In genomic region chr2:74733317-74733661, GRCm38 (mm10) we compare ENCODE assay signal across 14 mouse cellular contexts. TPM values are rescaled to one million over a fixed set of nuclear protein-coding genes. Genes with fewer than 3 reads are reported as not detected.
A peak's percentile ranks its signal among the peaks of the same experiment; 100 is the strongest.
DNase-seq lines count a peak whose midpoint lies in the region; ATAC-seq and TF ChIP-seq lines count a peak whose summit lies in the region.
"Had no signal": no experiment of that assay in that cellular context is flagged by ENCODE, and none has a peak within 500 bp of the region (broad histone marks: within the 10 kb centered on the region; RNA-seq: fewer than 3 reads in every experiment).

No protein-coding gene starts in this region.

- H3K4me2 ChIP-seq in liver, embryonic 11.5 days = peak overlapping the region; percentile 24
- no peak overlapping the region for H3K4me2 ChIP-seq in liver, embryonic 12.5 days
- peak overlapping the region; percentile 46 for H3K4me2 ChIP-seq in embryonic facial prominence, embryonic 14.5 days (ENCODE audit: low read depth, low read length)
- H3K4me2 ChIP-seq in intestine, embryonic 15.5 days (replicated peaks) = peak overlapping the region; percentile 60
- peak overlapping the region; percentile 58 for H3K4me2 ChIP-seq in neural tube, embryonic 15.5 days
- H3K4me2 ChIP-seq in lung, postnatal 0 days (replicated peaks; ENCODE audit: low read depth, low read length) = no peak overlapping the region
- H3K4me2 ChIP-seq: embryonic facial prominence, embryonic 12.5 days had no signal

- 1% methylated on average over 16 of the region's 16 CpGs for WGBS in liver, embryonic 11.5 days
- under 1% methylated on average over 16 of the region's 16 CpGs for WGBS in liver, embryonic 12.5 days (ENCODE audit: insufficient replicate concordance)
- 1% methylated on average over 16 of the region's 16 CpGs for WGBS in embryonic facial prominence, embryonic 14.5 days
- 4% methylated on average over 16 of the region's 16 CpGs for WGBS in intestine, embryonic 15.5 days
- WGBS in neural tube, embryonic 15.5 days = under 1% methylated on average over 16 of the region's 16 CpGs
- WGBS in lung, postnatal 0 days = 3% methylated on average over 16 of the region's 16 CpGs

- no peaks in the 10 kb centered on the region for H3K9me3 ChIP-seq in liver, embryonic 11.5 days (ENCODE audit: control insufficient read depth, low read length)
- no peaks in the 10 kb centered on the region for H3K9me3 ChIP-seq in liver, embryonic 12.5 days (replicated peaks)
- H3K9me3 ChIP-seq in embryonic facial prominence, embryonic 14.5 days (ENCODE audit: control insufficient read depth, low read length) = no peaks in the 10 kb centered on the region
- H3K9me3 ChIP-seq in intestine, embryonic 15.5 days = no peaks in the 10 kb centered on the region
- H3K9me3 ChIP-seq in neural tube, embryonic 15.5 days (replicated peaks) = no peaks in the 10 kb centered on the region
- H3K9me3 ChIP-seq in lung, postnatal 0 days (ENCODE audit: low read length) = no peaks in the 10 kb centered on the region
- H3K9me3 ChIP-seq: embryonic facial prominence, embryonic 12.5 days had no signal

- no peak for TF ChIP-seq CTCF in lung, postnatal 0 days (IDR thresholded peaks at IDR 0.05)

- H3K4me1 ChIP-seq in liver, embryonic 11.5 days (replicated peaks; ENCODE audit: control insufficient read depth, insufficient read depth, low read length) = no peaks in the 10 kb centered on the region; the same call in 1 of the 2 replicates
- H3K4me1 ChIP-seq in liver, embryonic 12.5 days = no peaks in the 10 kb centered on the region
- H3K4me1 ChIP-seq in embryonic facial prominence, embryonic 14.5 days (ENCODE audit: control insufficient read depth, insufficient read depth, low read length) = no peaks in the 10 kb centered on the region; the same call in 1 of the 2 replicates
- peaks cover 2% of the 10 kb centered on the region; the same call in 1 of the 2 replicates for H3K4me1 ChIP-seq in intestine, embryonic 15.5 days (replicated peaks)
- peaks cover 92% of the 10 kb centered on the region for H3K4me1 ChIP-seq in neural tube, embryonic 15.5 days
- no peaks in the 10 kb centered on the region for H3K4me1 ChIP-seq in lung, postnatal 0 days (ENCODE audit: insufficient read depth, low read depth, low read length)
- H3K4me1 ChIP-seq: embryonic facial prominence, embryonic 12.5 days had no signal

- DNase-seq in liver, embryonic 11.5 days (ENCODE audit: low spot score) = peak; percentile 35
- no peak for DNase-seq in embryonic facial prominence, embryonic 14.5 days (ENCODE audit: low spot score)
- DNase-seq in lung, postnatal 0 days (ENCODE audit: low spot score) = no peak
- no peak for DNase-seq in frontal cortex, adult 2 months (ENCODE audit: extremely low spot score in 1 of 2, low spot score in 1 of 2)
- DNase-seq in frontal cortex, postnatal 14 days (ENCODE audit: low spot score in 2 of 2) = no peak
- DNase-seq: heart, postnatal 10 days; lung, postnatal 36 days; thymus, postnatal 36 days had no signal

- H3K36me3 ChIP-seq in liver, embryonic 11.5 days (ENCODE audit: control insufficient read depth, insufficient read depth, low read length) = no peaks in the 10 kb centered on the region
- H3K36me3 ChIP-seq in liver, embryonic 12.5 days = no peaks in the 10 kb centered on the region
- no peaks in the 10 kb centered on the region for H3K36me3 ChIP-seq in embryonic facial prominence, embryonic 14.5 days (ENCODE audit: control insufficient read depth, insufficient read depth, low read length)
- H3K36me3 ChIP-seq in intestine, embryonic 15.5 days = no peaks in the 10 kb centered on the region
- H3K36me3 ChIP-seq in neural tube, embryonic 15.5 days = no peaks in the 10 kb centered on the region
- H3K36me3 ChIP-seq in lung, postnatal 0 days (ENCODE audit: insufficient read depth, low read length) = no peaks in the 10 kb centered on the region
- H3K36me3 ChIP-seq: embryonic facial prominence, embryonic 12.5 days had no signal

- peaks cover 98% of the 10 kb centered on the region for H3K27me3 ChIP-seq in liver, embryonic 11.5 days (replicated peaks; ENCODE audit: control insufficient read depth, insufficient read depth, low read length)
- H3K27me3 ChIP-seq in liver, embryonic 12.5 days (replicated peaks) = peaks cover 98% of the 10 kb centered on the region
- H3K27me3 ChIP-seq in embryonic facial prominence, embryonic 14.5 days (replicated peaks; ENCODE audit: control insufficient read depth, insufficient read depth, low read length) = peaks cover 97% of the 10 kb centered on the region
- peaks cover 70% of the 10 kb centered on the region for H3K27me3 ChIP-seq in intestine, embryonic 15.5 days (replicated peaks)
- no peaks in the 10 kb centered on the region for H3K27me3 ChIP-seq in neural tube, embryonic 15.5 days (replicated peaks)
- H3K27me3 ChIP-seq in lung, postnatal 0 days (replicated peaks; ENCODE audit: insufficient read depth, low read length) = peaks cover 90% of the 10 kb centered on the region

- no peak overlapping the region for H3K4me3 ChIP-seq in liver, embryonic 11.5 days (ENCODE audit: low read depth, low read length)
- no peak overlapping the region for H3K4me3 ChIP-seq in liver, embryonic 12.5 days
- peak overlapping the region; percentile 28 for H3K4me3 ChIP-seq in embryonic facial prominence, embryonic 14.5 days (ENCODE audit: low read depth, low read length)
- peak overlapping the region; percentile 31 for H3K4me3 ChIP-seq in intestine, embryonic 15.5 days (replicated peaks)
- peak overlapping the region; percentile 30; the same call in 1 of the 2 replicates for H3K4me3 ChIP-seq in neural tube, embryonic 15.5 days (replicated peaks)
- H3K4me3 ChIP-seq in lung, postnatal 0 days (ENCODE audit: low read depth, low read length) = no peak overlapping the region
- H3K4me3 ChIP-seq: embryonic facial prominence, embryonic 12.5 days; layer of hippocampus, adult 2 months had no signal

- H3K9ac ChIP-seq in liver, embryonic 11.5 days (ENCODE audit: low read depth, low read length) = no peak overlapping the region
- no peak overlapping the region for H3K9ac ChIP-seq in liver, embryonic 12.5 days
- H3K9ac ChIP-seq in embryonic facial prominence, embryonic 14.5 days (ENCODE audit: low read depth, low read length) = peak overlapping the region; percentile 19; the same call in 1 of the 2 replicates
- H3K9ac ChIP-seq in intestine, embryonic 15.5 days = no peak overlapping the region
- no peak overlapping the region for H3K9ac ChIP-seq in neural tube, embryonic 15.5 days (replicated peaks)
- H3K9ac ChIP-seq in lung, postnatal 0 days (replicated peaks; ENCODE audit: low read depth) = no peak overlapping the region
- H3K9ac ChIP-seq: embryonic facial prominence, embryonic 12.5 days had no signal

- H3K27ac ChIP-seq in liver, embryonic 11.5 days (ENCODE audit: low read depth, low read length) = no peak overlapping the region
- no peak overlapping the region for H3K27ac ChIP-seq in liver, embryonic 12.5 days
- H3K27ac ChIP-seq in embryonic facial prominence, embryonic 14.5 days (replicated peaks; ENCODE audit: low read depth, low read length) = no peak overlapping the region; the same call in 1 of the 2 replicates
- H3K27ac ChIP-seq in intestine, embryonic 15.5 days = 0 out of 2 replicates have a peak overlapping the region, but pooled peaks have one; percentile 2
- H3K27ac ChIP-seq in neural tube, embryonic 15.5 days (replicated peaks) = peak overlapping the region; percentile 91
- no peak overlapping the region for H3K27ac ChIP-seq in lung, postnatal 0 days (ENCODE audit: low read length)
- H3K27ac ChIP-seq: embryonic facial prominence, embryonic 12.5 days; layer of hippocampus, adult 2 months had no signal

- no peak for ATAC-seq in liver, embryonic 11.5 days (replicated peaks; ENCODE audit: low FRiP score)
- ATAC-seq in liver, embryonic 12.5 days = no peak
- no peak for ATAC-seq in embryonic facial prominence, embryonic 14.5 days (ENCODE audit: low read depth)
- peak; percentile 23 for ATAC-seq in intestine, embryonic 15.5 days
- ATAC-seq in neural tube, embryonic 15.5 days (ENCODE audit: low FRiP score) = no peak
- no peak for ATAC-seq in lung, postnatal 0 days

- no peak for TF ChIP-seq EP300 in lung, postnatal 0 days (IDR thresholded peaks at IDR 0.05)

RNA-seq across cellular contexts. Expression of gene Gm28230, which starts 6.8 kb away (rescaled TPM):
- polyA plus RNA-seq in liver, embryonic 11.5 days (2014; fragmentation: Nextera tagmentation; extraction: Ambion mirVana) = not detected in 2 replicates
- polyA plus RNA-seq in liver, embryonic 12.5 days (2016; fragmentation: Nextera tagmentation; extraction: Ambion mirVana) = not detected in 2 replicates
- 0.13 TPM in 1 of 2 replicates, not detected in the other for polyA plus RNA-seq in embryonic facial prominence, embryonic 14.5 days (2014; fragmentation: Nextera tagmentation; extraction: Ambion mirVana)
- polyA plus RNA-seq in intestine, embryonic 15.5 days (2015; fragmentation: Nextera tagmentation; extraction: Ambion mirVana) = 0.55 and 0.73 TPM in 2 replicates
- polyA plus RNA-seq in neural tube, embryonic 15.5 days (2015; fragmentation: Nextera tagmentation; extraction: Ambion mirVana) = 0.96 and 2.0 TPM in 2 replicates
- not detected in 2 replicates for polyA plus RNA-seq in lung, postnatal 0 days (2015; fragmentation: Nextera tagmentation; extraction: Ambion mirVana)
- 0.04 TPM in 1 of 2 replicates, not detected in the other for polyA plus RNA-seq in frontal cortex, adult 2 months (2012; rRNA removed)
- polyA plus RNA-seq: embryonic facial prominence, embryonic 12.5 days; liver, adult 2 months had no signal

RNA-seq across cellular contexts. Expression of gene Hoxd4, which starts 21.6 kb away (rescaled TPM):
- 0.14 and 0.18 TPM in 2 replicates for polyA plus RNA-seq in liver, embryonic 11.5 days (2014; fragmentation: Nextera tagmentation; extraction: Ambion mirVana)
- polyA plus RNA-seq in liver, embryonic 12.5 days (2016; fragmentation: Nextera tagmentation; extraction: Ambion mirVana) = not detected in 2 replicates
- 0.63 and 0.82 TPM in 2 replicates for polyA plus RNA-seq in embryonic facial prominence, embryonic 14.5 days (2014; fragmentation: Nextera tagmentation; extraction: Ambion mirVana)
- polyA plus RNA-seq in intestine, embryonic 15.5 days (2015; fragmentation: Nextera tagmentation; extraction: Ambion mirVana) = 1.2 and 1.6 TPM in 2 replicates
- 4.3 and 4.5 TPM in 2 replicates for polyA plus RNA-seq in neural tube, embryonic 15.5 days (2015; fragmentation: Nextera tagmentation; extraction: Ambion mirVana)
- polyA plus RNA-seq in lung, postnatal 0 days (2015; fragmentation: Nextera tagmentation; extraction: Ambion mirVana) = not detected in 2 replicates
- not detected in 2 replicates for polyA plus RNA-seq in frontal cortex, adult 2 months (2012; rRNA removed)

RNA-seq across cellular contexts. Expression of gene Hoxd3, which starts 21.6 kb away (rescaled TPM):
- 0.47 and 0.87 TPM in 2 replicates for polyA plus RNA-seq in liver, embryonic 11.5 days (2014; fragmentation: Nextera tagmentation; extraction: Ambion mirVana)
- polyA plus RNA-seq in liver, embryonic 12.5 days (2016; fragmentation: Nextera tagmentation; extraction: Ambion mirVana) = 0.18 and 0.30 TPM in 2 replicates
- polyA plus RNA-seq in embryonic facial prominence, embryonic 14.5 days (2014; fragmentation: Nextera tagmentation; extraction: Ambion mirVana) = 3.8 and 4.7 TPM in 2 replicates
- 18.8 and 19.2 TPM in 2 replicates for polyA plus RNA-seq in intestine, embryonic 15.5 days (2015; fragmentation: Nextera tagmentation; extraction: Ambion mirVana)
- 14.5 and 29.1 TPM in 2 replicates for polyA plus RNA-seq in neural tube, embryonic 15.5 days (2015; fragmentation: Nextera tagmentation; extraction: Ambion mirVana)
- not detected in 2 replicates for polyA plus RNA-seq in lung, postnatal 0 days (2015; fragmentation: Nextera tagmentation; extraction: Ambion mirVana)
- polyA plus RNA-seq in frontal cortex, adult 2 months (2012; rRNA removed) = not detected in 2 replicates
- polyA plus RNA-seq: liver, adult 2 months had no signal

RNA-seq across cellular contexts. Expression of gene Hoxd8, which starts 28.9 kb away (rescaled TPM):
- 0.82 and 1.2 TPM in 2 replicates for polyA plus RNA-seq in liver, embryonic 11.5 days (2014; fragmentation: Nextera tagmentation; extraction: Ambion mirVana)
- polyA plus RNA-seq in liver, embryonic 12.5 days (2016; fragmentation: Nextera tagmentation; extraction: Ambion mirVana) = 0.11 and 0.14 TPM in 2 replicates
- polyA plus RNA-seq in embryonic facial prominence, embryonic 14.5 days (2014; fragmentation: Nextera tagmentation; extraction: Ambion mirVana) = 8.7 and 10.3 TPM in 2 replicates
- 4.2 and 5.1 TPM in 2 replicates for polyA plus RNA-seq in intestine, embryonic 15.5 days (2015; fragmentation: Nextera tagmentation; extraction: Ambion mirVana)
- polyA plus RNA-seq in neural tube, embryonic 15.5 days (2015; fragmentation: Nextera tagmentation; extraction: Ambion mirVana) = 12.4 and 12.5 TPM in 2 replicates
- polyA plus RNA-seq in lung, postnatal 0 days (2015; fragmentation: Nextera tagmentation; extraction: Ambion mirVana) = 0.44 and 0.50 TPM in 2 replicates
- 0.04 and 0.06 TPM in 2 replicates for polyA plus RNA-seq in frontal cortex, adult 2 months (2012; rRNA removed)

RNA-seq across cellular contexts. Expression of gene Hoxd1, which starts 29.5 kb away (rescaled TPM):
- polyA plus RNA-seq in liver, embryonic 11.5 days (2014; fragmentation: Nextera tagmentation; extraction: Ambion mirVana) = 0.11 TPM in 1 of 2 replicates, not detected in the other
- 0.07 TPM in 1 of 2 replicates, not detected in the other for polyA plus RNA-seq in liver, embryonic 12.5 days (2016; fragmentation: Nextera tagmentation; extraction: Ambion mirVana)
- 3.9 and 4.7 TPM in 2 replicates for polyA plus RNA-seq in embryonic facial prominence, embryonic 14.5 days (2014; fragmentation: Nextera tagmentation; extraction: Ambion mirVana)
- polyA plus RNA-seq in intestine, embryonic 15.5 days (2015; fragmentation: Nextera tagmentation; extraction: Ambion mirVana) = 0.09 and 0.10 TPM in 2 replicates
- polyA plus RNA-seq in neural tube, embryonic 15.5 days (2015; fragmentation: Nextera tagmentation; extraction: Ambion mirVana) = 1.7 and 2.1 TPM in 2 replicates
- not detected in 2 replicates for polyA plus RNA-seq in lung, postnatal 0 days (2015; fragmentation: Nextera tagmentation; extraction: Ambion mirVana)
- polyA plus RNA-seq in frontal cortex, adult 2 months (2012; rRNA removed) = 0.08 and 0.13 TPM in 2 replicates
- polyA plus RNA-seq: liver, adult 2 months had no signal

Comparison
In these comparisons a context has a peak if more than half of its experiments do, and no peak if none do; other contexts are left out.
1. H3K4me2 ChIP-seq: peak in liver, embryonic 11.5 days (single experiment), embryonic facial prominence, embryonic 14.5 days (single experiment), intestine, embryonic 15.5 days (single experiment) and neural tube, embryonic 15.5 days (single experiment); none in liver, embryonic 12.5 days (single experiment) and lung, postnatal 0 days (single experiment).
2. H3K27ac ChIP-seq: peak in intestine, embryonic 15.5 days (single experiment) and neural tube, embryonic 15.5 days (single experiment); none in liver, embryonic 11.5 days (single experiment), liver, embryonic 12.5 days (single experiment), embryonic facial prominence, embryonic 14.5 days (single experiment) and lung, postnatal 0 days (single experiment).
3. H3K4me3 ChIP-seq: peak in embryonic facial prominence, embryonic 14.5 days (single experiment), intestine, embryonic 15.5 days (single experiment) and neural tube, embryonic 15.5 days (single experiment); none in liver, embryonic 11.5 days (single experiment), liver, embryonic 12.5 days (single experiment) and lung, postnatal 0 days (single experiment).